Mouse (Mus musculus): ENCODE data around the gene Ttc38. TPM values are rescaled to one million over a fixed set of nuclear protein-coding genes. Genes with fewer than 3 reads are reported as not detected.

The Ttc38 gene
- polyA plus RNA-seq, 1 experiment from 2014 or later = 2.8 TPM

DNA sequence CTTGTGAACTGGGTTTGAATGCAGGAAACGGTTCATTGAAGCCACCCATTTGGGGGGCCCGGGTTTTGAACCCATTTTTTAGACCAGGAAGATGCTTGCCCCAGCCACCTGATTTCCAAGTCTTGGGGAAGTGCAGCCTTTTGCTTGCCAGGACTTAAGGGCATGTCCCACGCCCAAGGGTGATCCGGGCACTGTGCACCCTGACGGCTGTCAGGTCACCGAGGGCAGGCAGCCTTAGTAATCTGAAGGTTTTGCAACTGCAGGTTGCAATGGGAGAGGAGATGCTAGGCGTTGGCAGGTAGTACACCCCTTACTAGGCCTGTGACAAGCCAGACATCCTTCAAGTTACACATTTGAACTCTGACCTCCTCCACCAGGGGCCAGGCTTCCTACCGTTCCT is 493 bp downstream of the Ttc38 start:
- Histone ChIP-seq H3K36me3 (ENCODE audit: control insufficient read depth, insufficient read depth, low read length) (no peaks in the 10 kb centered on the region), H3K27ac (ENCODE audit: low read depth, low read length) (no peak overlapping the region), H3K4me1 (replicated peaks; ENCODE audit: control insufficient read depth, insufficient read depth, low read length) (no peaks in the 10 kb centered on the region), H3K27me3 (ENCODE audit: control insufficient read depth, insufficient read depth, low read length) (no peaks in the 10 kb centered on the region), H3K4me3 (ENCODE audit: low read depth, low read length) (peak overlapping the region; percentile 52), H3K9me3 (ENCODE audit: control insufficient read depth, low read length) (no peaks in the 10 kb centered on the region), H3K9ac (ENCODE audit: low read length) (peak overlapping the region; percentile 59), H3K4me2 (ENCODE audit: low read depth, low read length, severe bottlenecking) (peak overlapping the region; percentile 84)
- ATAC-seq (replicated peaks; ENCODE audit: low FRiP score) (no peak), DNase-seq (ENCODE audit: low spot score) (no peak)
- whole genome bisulfite sequencing = 53% methylated on average over 8 of the region's 8 CpGs

DNA sequence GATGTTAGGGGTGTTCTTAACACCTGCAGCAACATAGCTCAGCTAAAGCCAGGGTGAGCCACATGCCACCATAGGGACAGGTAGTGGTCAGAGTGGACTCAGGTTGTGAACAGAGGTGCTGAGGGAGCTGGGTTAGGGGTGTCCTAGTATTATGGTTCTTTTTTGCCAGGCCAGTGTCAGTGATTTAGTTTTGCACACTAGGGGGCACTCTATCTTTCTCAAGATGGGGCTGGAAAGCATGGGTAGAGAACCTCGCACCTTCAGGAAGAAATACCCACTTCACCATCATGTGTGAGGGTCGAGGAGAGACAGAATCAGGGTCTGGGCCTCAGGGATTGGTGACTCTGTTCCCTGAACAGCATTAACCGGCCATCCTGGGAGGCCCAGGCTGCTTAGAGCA is 3.2 kb downstream of the Ttc38 start:
- Histone ChIP-seq H3K4me2 (ENCODE audit: low read depth, low read length, severe bottlenecking) (no peak overlapping the region), H3K9me3 (ENCODE audit: control insufficient read depth, low read length) (no peaks in the 10 kb centered on the region), H3K27me3 (ENCODE audit: control insufficient read depth, insufficient read depth, low read length) (no peaks in the 10 kb centered on the region), H3K4me3 (ENCODE audit: low read depth, low read length) (no peak overlapping the region), H3K4me1 (replicated peaks; ENCODE audit: control insufficient read depth, insufficient read depth, low read length) (no peaks in the 10 kb centered on the region), H3K36me3 (ENCODE audit: control insufficient read depth, insufficient read depth, low read length) (no peaks in the 10 kb centered on the region), H3K27ac (ENCODE audit: low read depth, low read length) (no peak overlapping the region), H3K9ac (ENCODE audit: low read length) (no peak overlapping the region)
- DNase-seq (ENCODE audit: low spot score) (no peak), ATAC-seq (replicated peaks; ENCODE audit: low FRiP score) (no peak)
- 56% methylated on average over 3 of the region's 3 CpGs for WGBS

DNA sequence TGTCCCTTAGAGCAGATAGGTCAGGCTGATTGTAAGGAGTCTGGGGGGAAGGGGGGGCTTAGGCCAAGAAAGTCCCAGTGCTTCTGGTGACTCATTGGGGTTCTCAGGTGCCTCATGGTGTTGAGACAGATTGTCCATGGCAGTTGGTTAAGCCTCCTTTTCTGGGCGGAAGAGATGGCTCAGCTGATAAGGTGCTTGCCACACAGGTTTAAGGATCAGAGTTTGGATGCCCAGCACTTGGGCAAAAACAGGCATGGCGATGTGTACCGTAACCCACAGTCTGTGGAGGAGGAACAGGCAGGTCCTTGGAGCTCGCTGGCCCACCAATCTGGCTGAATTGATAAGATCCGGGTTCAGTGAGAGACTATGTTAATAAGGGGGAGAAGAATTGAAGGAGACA is 4.8 kb downstream of the Ttc38 start:
- Histone ChIP-seq H3K9ac (ENCODE audit: low read length) (no peak overlapping the region), H3K4me1 (replicated peaks; ENCODE audit: control insufficient read depth, insufficient read depth, low read length) (no peaks in the 10 kb centered on the region), H3K27ac (ENCODE audit: low read depth, low read length) (no peak overlapping the region), H3K9me3 (ENCODE audit: control insufficient read depth, low read length) (no peaks in the 10 kb centered on the region), H3K4me2 (ENCODE audit: low read depth, low read length, severe bottlenecking) (no peak overlapping the region), H3K27me3 (ENCODE audit: control insufficient read depth, insufficient read depth, low read length) (no peaks in the 10 kb centered on the region), H3K36me3 (ENCODE audit: control insufficient read depth, insufficient read depth, low read length) (no peaks in the 10 kb centered on the region), H3K4me3 (ENCODE audit: low read depth, low read length) (no peak overlapping the region)
- WGBS = 94% methylated on average over 5 of the region's 5 CpGs
- no peak for ATAC-seq (replicated peaks; ENCODE audit: low FRiP score)
- no peak for DNase-seq (ENCODE audit: low spot score)

DNA sequence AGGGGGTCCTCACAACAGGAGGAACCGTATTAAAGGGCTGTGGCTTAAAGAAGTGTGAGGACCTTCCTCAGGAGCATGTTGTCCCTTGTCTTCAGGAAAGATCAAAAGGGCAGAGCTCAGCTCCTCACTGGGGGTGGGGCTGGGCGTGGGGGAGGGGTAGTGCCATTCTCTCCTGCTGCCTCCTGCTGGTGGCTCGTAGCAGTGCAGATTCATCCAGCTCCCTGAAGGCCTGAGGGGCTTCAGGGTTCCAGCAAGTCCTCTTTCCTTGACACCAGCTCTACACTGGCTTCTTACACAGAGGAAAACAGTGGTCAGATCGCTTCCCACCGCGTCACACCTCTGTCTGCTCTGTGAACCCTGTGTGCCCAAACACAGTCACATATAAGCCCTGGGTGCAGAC is 8.9 kb downstream of the Ttc38 start:
- Histone ChIP-seq H3K27me3 (ENCODE audit: control insufficient read depth, insufficient read depth, low read length) (no peaks in the 10 kb centered on the region), H3K36me3 (ENCODE audit: control insufficient read depth, insufficient read depth, low read length) (no peaks in the 10 kb centered on the region), H3K4me1 (replicated peaks; ENCODE audit: control insufficient read depth, insufficient read depth, low read length) (no peaks in the 10 kb centered on the region), H3K4me3 (ENCODE audit: low read depth, low read length) (no peak overlapping the region), H3K27ac (ENCODE audit: low read depth, low read length) (no peak overlapping the region), H3K4me2 (ENCODE audit: low read depth, low read length, severe bottlenecking) (no peak overlapping the region), H3K9ac (ENCODE audit: low read length) (no peak overlapping the region), H3K9me3 (ENCODE audit: control insufficient read depth, low read length) (no peaks in the 10 kb centered on the region)
- DNase-seq (ENCODE audit: low spot score) (peak; percentile 68), ATAC-seq (replicated peaks; ENCODE audit: low FRiP score) (no peak)
- WGBS = 30% methylated on average over 6 of the region's 6 CpGs

DNA sequence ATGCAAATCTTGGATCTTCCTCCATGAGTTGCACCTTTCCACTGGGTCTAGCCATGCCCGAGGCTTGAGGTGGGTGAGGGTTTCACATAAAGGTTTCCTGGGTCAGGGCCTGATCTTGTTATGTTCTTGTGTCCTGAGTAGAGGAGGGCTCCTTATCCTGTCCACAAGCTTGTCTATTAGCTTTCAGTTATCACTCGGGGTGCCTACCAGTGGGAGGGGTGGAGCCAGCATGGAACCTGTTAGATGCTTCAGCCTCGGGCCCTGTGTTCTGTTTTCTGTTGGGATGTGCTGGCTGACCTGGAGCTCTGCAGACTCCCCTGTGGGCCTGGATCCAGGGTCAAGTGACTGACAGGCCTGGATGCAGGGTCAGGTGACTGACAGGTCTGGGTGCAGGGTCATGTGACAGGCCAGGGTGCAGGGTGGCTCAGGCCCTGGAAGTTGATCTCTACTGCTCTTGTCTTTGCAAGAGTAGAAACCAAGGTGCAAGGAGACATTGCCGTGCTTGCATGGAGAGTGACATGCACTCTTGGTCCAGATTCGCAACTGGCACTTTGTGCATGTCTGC is 9.8 kb downstream of the Ttc38 start:
- Histone ChIP-seq H3K27me3 (ENCODE audit: control insufficient read depth, insufficient read depth, low read length) (no peaks in the 10 kb centered on the region), H3K36me3 (ENCODE audit: control insufficient read depth, insufficient read depth, low read length) (no peaks in the 10 kb centered on the region), H3K27ac (ENCODE audit: low read depth, low read length) (no peak overlapping the region), H3K4me2 (ENCODE audit: low read depth, low read length, severe bottlenecking) (no peak overlapping the region), H3K9ac (ENCODE audit: low read length) (no peak overlapping the region), H3K9me3 (ENCODE audit: control insufficient read depth, low read length) (no peaks in the 10 kb centered on the region), H3K4me3 (ENCODE audit: low read depth, low read length) (no peak overlapping the region), H3K4me1 (replicated peaks; ENCODE audit: control insufficient read depth, insufficient read depth, low read length) (no peaks in the 10 kb centered on the region)
- DNase-seq (ENCODE audit: low spot score) (no peak), ATAC-seq (replicated peaks; ENCODE audit: low FRiP score) (no peak)
- WGBS = 86% methylated on average over 5 of the region's 5 CpGs

DNA sequence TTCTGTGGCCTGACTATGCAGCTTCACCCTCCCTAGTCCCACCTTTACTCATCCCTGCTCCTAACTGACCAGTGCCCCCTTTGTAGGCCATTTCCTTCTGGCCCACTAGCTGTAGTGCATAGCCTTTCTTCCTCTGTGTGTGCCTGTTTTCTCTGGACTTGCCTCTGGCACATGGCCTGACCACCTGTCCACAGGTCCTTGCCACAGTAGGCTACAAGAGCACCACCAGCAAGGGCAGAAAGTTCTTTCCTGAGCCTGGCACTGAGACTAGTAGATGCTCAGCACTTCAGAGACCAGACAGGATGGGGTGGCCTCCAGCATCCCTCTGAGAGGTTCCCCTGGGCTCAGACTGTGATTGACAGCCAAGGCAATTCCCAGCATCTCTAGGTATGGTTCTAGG is 13.0 kb downstream of the Ttc38 start:
- Histone ChIP-seq H3K27me3 (ENCODE audit: control insufficient read depth, insufficient read depth, low read length) (no peaks in the 10 kb centered on the region), H3K4me3 (ENCODE audit: low read depth, low read length) (no peak overlapping the region), H3K4me1 (replicated peaks; ENCODE audit: control insufficient read depth, insufficient read depth, low read length) (no peaks in the 10 kb centered on the region), H3K9ac (ENCODE audit: low read length) (no peak overlapping the region), H3K4me2 (ENCODE audit: low read depth, low read length, severe bottlenecking) (no peak overlapping the region), H3K9me3 (ENCODE audit: control insufficient read depth, low read length) (no peaks in the 10 kb centered on the region), H3K27ac (ENCODE audit: low read depth, low read length) (no peak overlapping the region), H3K36me3 (ENCODE audit: control insufficient read depth, insufficient read depth, low read length) (no peaks in the 10 kb centered on the region)
- DNase-seq (ENCODE audit: low spot score) (no peak), ATAC-seq (replicated peaks; ENCODE audit: low FRiP score) (no peak)

DNA sequence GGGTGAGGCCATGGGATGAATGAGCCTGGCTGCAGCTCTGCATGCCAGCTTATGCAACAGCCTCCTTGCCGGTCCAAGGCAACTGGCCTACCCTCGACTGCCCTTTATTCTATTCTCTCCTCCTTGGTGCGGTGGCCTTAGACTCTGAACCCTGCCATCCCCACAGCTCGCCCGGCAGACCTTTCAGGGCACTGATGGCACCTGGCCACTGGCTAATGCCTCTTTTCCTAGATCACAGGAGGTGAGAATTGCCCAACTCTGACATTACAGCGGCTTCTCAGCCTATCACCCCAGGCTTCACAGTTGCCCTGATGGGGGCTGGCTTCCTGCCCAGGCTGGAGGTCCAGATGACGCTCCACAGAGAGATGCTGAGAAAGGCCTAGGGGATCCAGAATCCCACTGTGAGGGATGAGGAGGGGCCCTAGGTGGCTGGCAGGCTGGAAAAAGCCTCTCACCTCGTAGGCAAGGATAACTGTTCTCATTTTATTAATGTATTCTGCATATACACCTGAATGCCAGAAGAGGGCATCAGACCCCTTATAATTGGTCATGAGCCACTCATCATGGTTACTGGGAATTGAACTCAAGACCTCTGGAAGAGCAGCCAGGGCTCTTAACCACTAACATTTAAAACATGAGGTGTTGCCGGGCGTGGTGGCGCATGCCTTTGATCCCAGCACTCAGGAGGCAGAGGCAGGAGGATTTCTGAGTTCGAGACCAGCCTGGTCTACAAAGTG is 19.7 kb downstream of the Ttc38 start:
- 84% methylated on average over 12 of the region's 12 CpGs for WGBS
- H3K27ac ChIP-seq (ENCODE audit: low read depth, low read length) = no peak overlapping the region

DNA sequence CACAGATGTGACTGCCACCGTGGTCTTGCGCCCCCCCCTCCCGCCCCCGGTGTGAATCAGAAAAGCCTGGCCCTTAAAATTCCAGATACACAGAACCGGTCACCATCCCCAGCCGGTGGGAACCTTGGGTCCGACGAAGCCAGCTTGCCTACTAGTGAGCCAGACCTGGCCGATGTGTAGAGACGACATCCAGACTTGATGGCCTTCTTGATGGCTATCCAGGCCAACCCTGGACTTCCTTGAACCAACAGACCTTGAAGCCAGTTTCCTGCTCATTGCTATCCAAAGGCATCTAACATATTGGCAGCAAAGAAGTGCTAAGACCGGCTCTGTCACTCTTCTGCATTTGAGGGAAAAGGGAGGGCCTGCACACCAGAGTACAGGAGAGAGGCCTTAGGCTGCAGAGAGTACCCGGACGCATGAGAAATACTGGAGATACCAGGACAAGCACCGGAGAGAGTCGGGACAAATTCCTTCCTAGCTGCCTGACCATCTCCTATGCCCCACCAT is 26.9 kb downstream of the Ttc38 start:
- ATAC-seq (replicated peaks; ENCODE audit: low FRiP score) = peak; percentile 45
- no peak for DNase-seq (ENCODE audit: low spot score)
- Histone ChIP-seq H3K9me3 (ENCODE audit: control insufficient read depth, low read length) (no peaks in the 10 kb centered on the region), H3K4me3 (ENCODE audit: low read depth, low read length) (peak overlapping the region; percentile 85), H3K4me1 (replicated peaks; ENCODE audit: control insufficient read depth, insufficient read depth, low read length) (peaks cover 8% of the 10 kb centered on the region), H3K27ac (ENCODE audit: low read depth, low read length) (no peak overlapping the region), H3K27me3 (ENCODE audit: control insufficient read depth, insufficient read depth, low read length) (no peaks in the 10 kb centered on the region), H3K36me3 (ENCODE audit: control insufficient read depth, insufficient read depth, low read length) (peaks cover 6% of the 10 kb centered on the region; the same call in 1 of the 2 replicates), H3K9ac (ENCODE audit: low read length) (peak overlapping the region; percentile 86), H3K4me2 (ENCODE audit: low read depth, low read length, severe bottlenecking) (peak overlapping the region; percentile 83)
- 11% methylated on average over 15 of the region's 15 CpGs for WGBS

More for the DNA sequence above, 19.7 kb downstream of the Ttc38 start:
- DNase-seq (ENCODE audit: low spot score) (no peak), ATAC-seq (replicated peaks; ENCODE audit: low FRiP score) (no peak)
- H3K27me3 ChIP-seq (ENCODE audit: control insufficient read depth, insufficient read depth, low read length) = no peaks in the 10 kb centered on the region
- no peaks in the 10 kb centered on the region for H3K36me3 ChIP-seq (ENCODE audit: control insufficient read depth, insufficient read depth, low read length)
- no peaks in the 10 kb centered on the region for H3K9me3 ChIP-seq (ENCODE audit: control insufficient read depth, low read length)
- H3K4me1 ChIP-seq (replicated peaks; ENCODE audit: control insufficient read depth, insufficient read depth, low read length) = no peaks in the 10 kb centered on the region
- no peak overlapping the region for H3K9ac ChIP-seq (ENCODE audit: low read length)
- no peak overlapping the region for H3K4me2 ChIP-seq (ENCODE audit: low read depth, low read length, severe bottlenecking)
- no peak overlapping the region for H3K4me3 ChIP-seq (ENCODE audit: low read depth, low read length)

Measured in forebrain, embryonic 11.5 days (tissue).